Mouse (Mus musculus) urinary bladder, postnatal 14 days (tissue): ENCODE results near the gene Usp4.

Experiments used
- DNase-seq: peaks from one replicate; pipeline ENCODE4 v3.0.0; 2021; ENCODE audit warnings: low spot score

The Usp4 gene

GRCm38 (mm10) chr9:108411381-108411942 lies 63.8 kb downstream of the Usp4 start:
- no peak for DNase-seq

DNA sequence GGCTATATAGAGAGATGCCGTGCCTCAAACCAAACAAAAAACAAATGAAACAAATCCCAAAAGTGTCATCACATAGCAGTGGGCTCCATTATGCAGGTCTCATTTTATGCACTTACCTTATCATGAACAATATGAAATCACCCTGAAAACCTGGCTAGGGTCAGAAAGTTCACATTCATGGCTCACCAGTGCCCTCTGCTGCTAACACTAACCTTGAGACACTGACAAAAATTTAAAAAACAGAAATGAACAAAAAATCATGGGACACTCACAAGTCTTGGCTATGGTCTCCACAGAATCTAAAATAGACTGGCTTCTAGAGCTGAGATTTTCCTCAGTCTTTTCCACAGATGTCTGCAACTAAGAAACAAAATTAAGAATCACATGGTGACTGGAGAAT lies 64.6 kb downstream of the Usp4 start:
- peak; percentile 19 for DNase-seq

DNA sequence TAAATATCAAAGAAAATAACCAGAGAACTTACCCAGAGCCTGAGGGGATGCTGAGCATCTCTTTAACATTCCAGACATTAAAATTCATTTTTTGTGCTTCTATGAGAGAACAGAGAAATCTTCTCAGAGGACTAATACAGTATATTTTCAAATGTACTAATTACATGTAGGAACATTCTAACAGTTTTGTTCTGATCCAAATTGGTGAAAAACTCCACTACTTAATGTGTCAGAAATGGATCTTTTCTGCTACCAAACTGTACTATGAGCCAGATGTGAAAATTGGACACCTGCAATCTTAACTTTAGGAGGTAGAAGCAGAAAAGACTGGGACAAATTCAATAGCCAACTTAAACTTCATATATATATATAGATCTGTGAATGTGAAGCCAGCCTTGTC lies 80.7 kb downstream of the Usp4 start, which contains the start of gene Ccdc36:
TSS of gene Ccdc36 (minus strand) at position 101 of the 400 bp plus-strand sequence.
- no peak for DNase-seq

DNA sequence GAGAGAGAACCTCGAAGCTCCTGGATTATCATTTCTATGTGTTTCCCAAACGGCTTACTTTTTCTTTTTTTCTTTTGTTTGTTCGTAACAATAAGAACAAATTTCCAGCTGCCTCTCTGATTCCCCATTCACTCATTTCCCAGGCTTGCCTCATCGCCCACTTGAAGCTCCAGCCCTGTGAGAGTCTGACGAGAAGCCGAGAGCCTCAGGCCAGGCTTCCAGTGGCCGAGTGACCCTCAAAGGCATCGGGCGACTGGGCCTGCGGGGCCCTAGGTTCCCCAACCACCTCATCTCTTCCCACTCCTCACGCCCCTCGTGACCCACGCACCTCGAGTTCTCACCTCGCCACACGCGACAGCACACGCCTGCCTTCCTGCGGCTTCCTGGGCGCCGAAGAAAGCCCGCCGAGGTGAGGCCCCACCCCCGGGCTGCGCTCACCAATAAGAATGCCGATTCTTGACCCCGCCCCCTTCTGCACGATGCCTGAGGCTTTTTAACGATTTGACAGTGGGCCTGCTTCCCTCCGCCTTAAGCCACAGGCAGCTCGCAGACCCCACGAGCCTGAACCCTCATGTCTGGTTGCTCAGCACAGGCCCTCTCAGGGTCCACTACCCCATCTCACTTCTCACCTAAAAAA lies 83.9 kb downstream of the Usp4 start:
- no peak for DNase-seq

DNA sequence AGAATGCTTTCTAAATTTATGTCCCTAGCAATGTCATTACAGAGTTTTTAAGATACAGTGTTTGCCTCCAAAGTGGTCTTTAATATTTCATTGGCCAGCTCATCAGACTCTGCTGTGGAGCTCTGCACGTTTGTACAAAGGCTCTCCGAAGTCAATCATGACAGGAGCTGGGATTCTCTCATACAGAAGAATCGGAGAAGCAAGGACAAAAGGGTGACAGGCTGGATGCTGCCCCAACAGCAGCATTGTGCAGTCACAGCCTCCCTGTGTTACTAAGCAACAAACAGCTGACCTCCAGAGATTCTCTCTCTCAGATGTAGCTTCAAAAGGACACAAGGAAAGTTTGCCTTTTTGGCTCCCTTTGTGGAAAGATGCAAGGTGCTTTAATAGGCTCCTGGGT lies 88.5 kb downstream of the Usp4 start, which contains the start of gene BC048562:
TSS of gene BC048562 (plus strand) at position 301 of the 400 bp plus-strand sequence.
- DNase-seq, result no peak

DNA sequence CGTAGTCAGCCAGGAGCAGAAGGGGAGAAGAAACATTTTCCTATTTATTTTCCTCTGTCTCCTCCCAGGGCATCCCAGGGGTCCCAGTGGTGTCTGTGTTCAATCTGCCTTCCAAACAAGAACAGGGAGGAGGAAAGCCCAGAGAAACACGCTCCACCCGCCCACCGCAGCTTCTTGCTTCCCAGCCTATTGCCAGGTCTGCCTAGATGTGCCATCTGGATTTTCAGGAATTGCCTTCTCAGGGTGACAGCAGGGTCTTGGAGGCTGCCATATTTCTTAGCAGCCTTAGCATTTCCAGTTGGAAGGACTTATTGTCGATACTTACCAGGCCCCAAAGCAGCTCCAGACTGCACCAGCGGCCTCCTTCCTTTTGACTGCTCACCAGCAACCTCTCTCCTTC lies 91.5 kb downstream of the Usp4 start:
- DNase-seq, result no peak

DNA sequence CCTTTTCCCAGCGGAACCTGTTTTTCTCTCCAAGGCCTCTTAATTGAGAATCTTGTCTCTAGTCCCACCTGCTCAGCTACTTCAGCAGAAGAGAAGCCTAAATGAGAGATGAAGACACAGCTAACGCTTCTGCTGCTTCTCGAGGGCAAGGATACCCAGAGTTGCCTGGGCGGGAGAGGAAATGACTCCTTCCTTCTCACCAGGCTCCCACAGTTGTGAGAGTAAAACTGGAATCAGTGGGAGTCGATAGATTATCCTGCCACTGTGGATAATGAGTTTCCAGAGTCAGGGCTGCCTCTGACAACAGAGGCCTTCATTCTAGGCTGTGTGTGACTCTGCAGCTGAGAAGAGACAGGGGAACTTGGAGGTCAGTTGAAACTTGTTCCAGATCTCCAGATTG lies 92.8 kb downstream of the Usp4 start:
- DNase-seq, result no peak

DNA sequence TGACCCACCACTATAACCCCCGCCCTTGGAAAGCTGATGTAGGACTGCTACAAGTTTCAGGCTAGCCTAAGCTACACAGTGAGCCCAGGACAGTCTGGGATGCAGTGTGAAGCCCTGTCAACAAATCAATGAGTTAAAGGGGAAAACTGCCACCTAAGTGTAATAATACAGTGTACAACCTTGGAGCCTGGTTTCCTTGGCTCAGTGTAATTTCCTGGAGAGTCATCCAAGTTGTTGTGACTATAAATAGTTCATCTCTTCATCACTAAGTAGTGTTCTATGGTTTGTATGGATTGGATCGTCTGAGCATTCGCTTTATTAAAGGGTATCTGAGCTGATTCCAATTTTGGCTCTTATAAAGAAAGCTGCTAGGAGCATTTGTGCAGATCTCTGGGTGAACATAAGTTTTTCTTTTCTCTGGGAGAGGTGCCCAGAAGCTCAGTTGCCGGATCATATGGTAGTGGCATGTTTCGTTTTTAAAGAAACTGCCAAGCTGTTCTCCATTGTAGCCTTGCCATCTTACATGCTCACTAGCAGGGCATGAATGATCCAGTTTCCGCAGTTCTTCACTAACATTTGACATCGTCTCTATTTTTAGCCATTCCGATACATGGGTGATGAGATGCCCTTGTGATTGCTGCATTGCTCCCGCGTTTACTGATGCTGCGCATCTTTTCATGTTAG lies 93.7 kb downstream of the Usp4 start:
- no peak for DNase-seq
